Mouse (Mus musculus) urinary bladder, postnatal 14 days (tissue): ENCODE measurements at regions not wholly inside any gene's neighbourhood (a gene's known extent, or its start where the extent isn't known, plus 50 kb on each side); places are given as distances from the start of the nearest gene placed in this dataset.
A peak's percentile ranks its signal among the peaks of the same experiment; 100 is the strongest.

Experiments used
- DNase-seq: peaks from one replicate; pipeline ENCODE4 v3.0.0; 2021; ENCODE audit warnings: low spot score

GRCm38 (mm10) chr17:47983286-47983685 is 54.8 kb downstream of the 1700122O11Rik start:
- no peak for DNase-seq

GRCm38 (mm10) chr17:47981556-47982027 is 56.5 kb downstream of the 1700122O11Rik start:
- no peak for DNase-seq

GRCm38 (mm10) chr17:47979266-47979665 is 54.8 kb upstream of the Foxp4 start:
- DNase-seq, result no peak

- DNase-seq, result no peak
Measured at GRCm38 (mm10) chr17:47978404-47979030, 54.1 kb upstream of the Foxp4 start.

GRCm38 (mm10) chr17:47978001-47978400 is 53.6 kb upstream of the Foxp4 start:
- no peak for DNase-seq

GRCm38 (mm10) chr17:47976999-47977357 is 52.5 kb upstream of the Foxp4 start:
- no peak for DNase-seq

- peak; percentile 59 for DNase-seq
Measured at GRCm38 (mm10) chr17:47976061-47976998, 51.9 kb upstream of the Foxp4 start.

- no peak for DNase-seq
Measured at GRCm38 (mm10) chr17:47975281-47976060, 51.0 kb upstream of the Foxp4 start.

- no peak for DNase-seq
Measured at GRCm38 (mm10) chr17:47974503-47974902, 50.1 kb upstream of the Foxp4 start.
